Mouse (Mus musculus) heart, embryonic 14.5 days (tissue): Measurements from ENCODE around the gene Sh3rf3. TPM values are rescaled to one million over a fixed set of nuclear protein-coding genes. Genes with fewer than 3 reads are reported as not detected.

Source experiments
- ATAC-seq: fragments of 200-750 bp; cut with Nextera tagmentation; 2 replicates; pipeline ENCODE4 v1.8.0; 2017; ENCODE audit warnings: low read depth, moderate TSS enrichment; ENCODE audit not compliant: insufficient number of reproducible peaks, insufficient read depth, low FRiP score
- H3K27ac ChIP-seq, 2 experiments: fragments of 200-500 bp in 1 of 2; fragments of 300-500 bp in 1 of 2; sonication (generic) in 1 of 2; replicated peaks in 1 of 2; 2 replicates each; pipeline ENCODE4 v1.5.1; 2012 to 2014; ENCODE audit warnings: low read depth in 2 of 2, low read length in 2 of 2, control low read depth in 1 of 2, mild to moderate bottlenecking in 1 of 2, mixed read lengths in 1 of 2; ENCODE audit not compliant: control insufficient read depth in 1 of 2, insufficient read depth in 1 of 2
- H3K27me3 ChIP-seq: fragments of 300-500 bp; sonication (generic); 2 replicates; pipeline ENCODE4 v1.6.1; 2014; ENCODE audit warnings: mild to moderate bottlenecking, low read length, control low read depth; ENCODE audit not compliant: control insufficient read depth, insufficient read depth
- H3K36me3 ChIP-seq: fragments of 300-500 bp; sonication (generic); 2 replicates; pipeline ENCODE4 v1.6.1; 2014; ENCODE audit warnings: mild to moderate bottlenecking, control low read depth, low read length, mixed read lengths; ENCODE audit not compliant: control insufficient read depth, insufficient read depth
- H3K4me1 ChIP-seq, 2 experiments: fragments of 200-500 bp in 1 of 2; fragments of 300-500 bp in 1 of 2; sonication (generic) in 1 of 2; 2 replicates each; pipeline ENCODE4 v1.6.1; 2012 to 2014; ENCODE audit warnings: low read length in 2 of 2, control low read depth in 1 of 2, mixed read lengths in 1 of 2; ENCODE audit not compliant: control insufficient read depth in 2 of 2, insufficient read depth in 2 of 2
- H3K4me2 ChIP-seq: fragments of 300-500 bp; sonication (generic); 2 replicates; pipeline ENCODE4 v1.6.1; 2014; ENCODE audit warnings: mild to moderate bottlenecking, low read length
- H3K4me3 ChIP-seq, 2 experiments: fragments of 200-500 bp in 1 of 2; fragments of 300-500 bp in 1 of 2; sonication (generic) in 1 of 2; 2 replicates each; pipeline ENCODE4 v1.5.1; 2012 to 2014; ENCODE audit warnings: low read length in 2 of 2, mild to moderate bottlenecking in 2 of 2, control low read depth in 1 of 2, low read depth in 1 of 2, moderate library complexity in 1 of 2; ENCODE audit not compliant: control insufficient read depth in 1 of 2, insufficient read depth in 1 of 2
- H3K9ac ChIP-seq: fragments of 300-500 bp; sonication (generic); 2 replicates; pipeline ENCODE4 v1.6.1; 2014; ENCODE audit warnings: mild to moderate bottlenecking, low read length
- H3K9me3 ChIP-seq: fragments of 300-500 bp; sonication (generic); 2 replicates; pipeline ENCODE4 v1.6.1; 2016; ENCODE audit warnings: low read length, control low read depth; ENCODE audit not compliant: control insufficient read depth
- WGBS: fragments of 180-500 bp; shearing (Covaris S2); extraction: QIAGEN DNeasy Blood & Tissue Kit; methylation state at CpG from one replicate; pipeline ENCODE4 v1.1.7; 2014; 5-methylcytosine and 5-hydroxymethylcytosine counted together
- polyA plus RNA-seq: library from polyadenylated mRNA; unstranded; fragments of >200 nt; fragmentation: Nextera tagmentation; extraction: Ambion mirVana; gene quantifications from 2 replicates; pipeline ENCODE4 v1.2.1, GENCODE M21; 2014

Sh3rf3 gene
- polyA plus RNA-seq, 1 experiment from 2014 or later, result 0.65 TPM

DNA sequence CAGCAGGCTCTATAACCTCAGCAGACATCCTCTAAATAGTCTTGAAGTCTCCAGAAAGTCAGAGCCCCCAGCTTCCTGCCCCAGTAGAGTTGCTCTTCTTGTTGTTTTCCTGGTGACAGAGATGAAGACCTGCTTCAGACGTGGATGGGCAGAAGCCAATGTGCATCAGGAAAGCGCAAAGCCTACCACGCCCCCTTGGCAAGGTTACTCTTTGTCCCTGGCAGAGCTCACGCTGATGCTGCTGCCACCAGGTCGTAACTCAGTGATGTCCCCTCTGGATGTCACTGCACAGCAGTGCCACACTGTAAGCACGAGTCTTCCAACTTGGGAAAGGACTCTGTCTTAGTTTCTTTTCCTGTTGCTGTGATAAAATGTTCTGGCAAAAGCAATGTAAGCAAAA is 253.6 kb downstream of the Sh3rf3 start:
- H3K4me2 ChIP-seq, result no peak overlapping the region
- no peaks in the 10 kb centered on the region for H3K4me1 ChIP-seq
- H3K27me3 ChIP-seq, result no peaks in the 10 kb centered on the region
- H3K27ac ChIP-seq, result no peak overlapping the region
- no peak overlapping the region for H3K9ac ChIP-seq
- H3K36me3 ChIP-seq, result no peaks in the 10 kb centered on the region
- WGBS, result 73% methylated on average over 6 of the region's 6 CpGs
- no peak for ATAC-seq
- H3K4me3 ChIP-seq, result no peak overlapping the region
- H3K9me3 ChIP-seq, result no peaks in the 10 kb centered on the region

DNA sequence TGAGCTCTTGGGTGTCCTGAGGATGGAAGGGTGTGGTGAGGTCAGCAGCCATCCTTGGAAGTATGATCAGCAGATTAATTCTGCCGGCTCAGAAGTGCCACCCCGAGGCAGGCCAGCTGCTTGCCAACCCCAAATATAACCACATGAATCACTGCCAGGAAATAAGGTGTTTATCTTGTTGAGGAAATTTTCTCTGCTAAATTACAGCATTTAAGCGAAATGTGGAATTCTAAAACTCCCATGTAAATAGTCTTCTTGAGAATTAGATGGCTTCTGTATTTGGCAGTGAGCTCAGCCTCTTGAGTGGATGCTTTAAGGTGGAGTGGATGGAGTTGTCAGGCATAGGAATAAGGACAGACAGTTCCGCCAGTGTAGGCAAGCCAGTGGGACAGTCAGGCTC is 259.7 kb downstream of the Sh3rf3 start:
- ATAC-seq, result no peak
- H3K4me3 ChIP-seq, result no peak overlapping the region

DNA sequence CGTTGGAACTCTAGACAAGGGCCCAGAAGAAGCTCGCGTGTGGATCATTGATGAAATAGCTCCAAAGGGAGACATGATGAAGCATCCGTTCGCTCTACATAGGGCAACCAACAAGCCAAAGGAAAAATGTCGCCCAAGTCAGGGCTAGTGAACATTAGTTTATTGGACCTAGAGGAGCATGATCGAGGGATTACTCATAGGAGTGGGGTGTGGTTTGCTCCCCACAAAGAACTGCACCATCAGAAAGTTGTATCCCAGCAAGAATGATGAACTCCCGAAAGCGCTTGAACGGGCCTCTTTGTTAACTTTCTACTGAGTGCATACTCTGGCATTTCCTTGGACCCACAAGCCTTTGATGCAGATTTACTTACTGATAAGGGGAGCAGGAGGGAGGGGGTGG is 263.5 kb downstream of the Sh3rf3 start:
- Histone ChIP-seq H3K27me3 (0 out of 2 replicates have a peak, but pooled peaks cover 4% of the 10 kb centered on the region), H3K36me3 (no peaks in the 10 kb centered on the region), H3K27ac (no peak overlapping the region), H3K9ac (no peak overlapping the region), H3K4me2 (no peak overlapping the region), H3K4me3 (no peak overlapping the region), H3K4me1 (no peaks in the 10 kb centered on the region), H3K9me3 (no peaks in the 10 kb centered on the region)
- no peak for ATAC-seq
- WGBS, result 82% methylated on average over 10 of the region's 10 CpGs

More for the DNA sequence above, 259.7 kb downstream of the Sh3rf3 start:
- Histone ChIP-seq H3K27me3 (no peaks in the 10 kb centered on the region), H3K9ac (no peak overlapping the region), H3K27ac (no peak overlapping the region), H3K4me2 (no peak overlapping the region), H3K36me3 (no peaks in the 10 kb centered on the region), H3K9me3 (no peaks in the 10 kb centered on the region), H3K4me1 (no peaks in the 10 kb centered on the region)
- WGBS, result 59% methylated on average over 4 of the region's 4 CpGs

DNA sequence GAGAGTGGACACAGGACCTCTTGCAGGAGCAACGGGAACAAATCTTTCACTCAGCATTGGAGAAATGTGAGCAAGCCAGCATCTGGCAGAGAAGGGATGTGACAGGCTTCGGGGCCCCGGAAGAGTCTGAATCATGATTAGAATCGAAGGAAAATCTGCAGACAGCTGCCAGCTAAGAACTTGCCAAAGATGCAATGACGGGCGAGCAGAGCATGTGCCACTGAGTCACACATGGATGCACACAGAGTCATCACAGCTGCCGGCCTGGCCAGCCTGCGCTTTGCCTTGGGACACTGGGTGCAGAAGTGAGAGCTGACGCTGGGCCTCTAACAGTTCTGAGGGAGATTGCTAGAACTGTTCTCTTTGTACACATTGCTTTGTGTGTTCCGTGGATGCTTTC is 264.8 kb downstream of the Sh3rf3 start:
- Histone ChIP-seq H3K4me1 (no peaks in the 10 kb centered on the region), H3K27me3 (0 out of 2 replicates have a peak, but pooled peaks cover 4% of the 10 kb centered on the region), H3K9ac (no peak overlapping the region), H3K9me3 (no peaks in the 10 kb centered on the region), H3K4me3 (no peak overlapping the region), H3K4me2 (no peak overlapping the region), H3K36me3 (no peaks in the 10 kb centered on the region), H3K27ac (no peak overlapping the region)
- no peak for ATAC-seq
- 82% methylated on average over 10 of the region's 10 CpGs for WGBS

GRCm38 (mm10) chr10:59085604-59086003 is 272.4 kb downstream of the Sh3rf3 start:
- Histone ChIP-seq H3K4me1 (peaks cover 0 to 6% of the 10 kb centered on the region in 2 experiments; a peak in 3 of 4 replicates), H3K36me3 (no peaks in the 10 kb centered on the region), H3K9me3 (no peaks in the 10 kb centered on the region), H3K4me2 (no peak overlapping the region), H3K4me3 (no peak overlapping the region), H3K27me3 (0 out of 2 replicates have a peak, but pooled peaks cover 3% of the 10 kb centered on the region), H3K27ac (no peak overlapping the region), H3K9ac (no peak overlapping the region)
- 93% methylated on average over 5 of the region's 5 CpGs for WGBS
- ATAC-seq, result no peak

DNA sequence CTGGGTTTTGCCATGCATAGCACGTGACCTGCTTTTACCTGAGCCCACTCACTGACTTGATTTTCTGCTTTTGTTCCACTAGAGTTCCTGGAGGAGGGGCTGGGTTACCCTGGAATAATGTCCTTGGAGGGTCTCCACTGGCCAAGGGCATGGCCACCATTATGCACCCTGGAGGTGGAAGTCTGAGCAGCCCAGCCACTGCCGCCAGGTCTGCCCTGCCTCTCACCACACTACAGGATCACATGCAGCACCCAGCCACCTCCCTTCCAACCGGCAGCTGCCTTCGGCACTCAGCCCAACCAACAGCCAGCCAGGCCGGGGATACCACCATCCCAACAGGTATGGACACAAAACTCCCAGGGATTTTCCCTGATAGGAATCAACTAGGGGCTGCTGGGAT is 273.4 kb downstream of the Sh3rf3 start:
- H3K27me3 ChIP-seq, result no peaks in the 10 kb centered on the region
- no peak overlapping the region for H3K4me2 ChIP-seq
- no peak overlapping the region for H3K9ac ChIP-seq
- H3K36me3 ChIP-seq, result no peaks in the 10 kb centered on the region
- H3K4me3 ChIP-seq, result no peak overlapping the region
- no peak overlapping the region for H3K27ac ChIP-seq
- H3K9me3 ChIP-seq, result no peaks in the 10 kb centered on the region
- no peak for ATAC-seq
- H3K4me1 ChIP-seq, result peaks cover 0 to 9% of the 10 kb centered on the region in 2 experiments; a peak in 3 of 4 replicates
- WGBS, result 83% methylated on average over 5 of the region's 5 CpGs

DNA sequence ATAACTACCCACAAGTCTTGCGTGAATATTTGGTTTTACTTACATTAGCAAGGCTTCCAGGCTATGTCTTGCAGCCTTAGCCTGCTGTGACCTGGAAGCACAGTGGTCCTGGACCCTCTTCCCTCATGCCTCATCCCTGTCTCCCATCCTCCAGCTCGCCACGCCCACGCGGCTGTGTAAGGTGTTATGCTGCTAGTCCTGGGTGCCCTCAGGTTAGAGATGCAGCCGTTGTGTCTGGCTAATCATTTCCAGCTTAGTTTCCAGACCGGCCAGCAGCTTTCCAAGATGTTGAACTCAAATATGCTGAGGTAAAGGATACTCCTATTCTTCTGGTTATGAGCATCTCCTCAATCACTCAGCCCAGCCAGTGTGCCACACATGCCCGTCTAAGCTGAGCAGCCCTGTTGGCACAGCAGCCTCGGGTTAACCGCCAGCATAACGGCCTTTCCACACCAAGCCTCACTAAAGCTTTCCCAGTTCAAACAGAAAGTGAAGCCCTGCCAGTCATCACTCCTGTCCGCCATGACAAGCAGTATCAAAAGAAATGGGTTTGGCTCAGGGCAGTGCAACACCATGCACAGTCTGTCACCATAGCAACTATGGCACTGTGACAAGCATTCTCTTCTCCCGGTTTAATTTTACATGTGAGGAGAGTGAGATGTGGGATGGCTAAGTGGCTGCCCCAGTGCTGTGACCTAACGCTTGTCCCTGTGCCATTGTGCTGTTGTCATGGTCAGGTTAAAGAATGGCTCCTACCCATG is 276.9 kb downstream of the Sh3rf3 start:
- Histone ChIP-seq H3K9me3 (no peaks in the 10 kb centered on the region), H3K4me1 (peaks cover 0 to 9% of the 10 kb centered on the region in 2 experiments; a peak in 3 of 4 replicates), H3K36me3 (no peaks in the 10 kb centered on the region), H3K4me3 (no peak overlapping the region), H3K27me3 (no peaks in the 10 kb centered on the region; the same call in 1 of the 2 replicates), H3K27ac (no peak overlapping the region), H3K4me2 (no peak overlapping the region), H3K9ac (no peak overlapping the region)
- ATAC-seq, result 0 out of 2 replicates have a peak, but pooled peaks have one; percentile 10
- WGBS, result 65% methylated on average over 14 of the region's 14 CpGs

DNA sequence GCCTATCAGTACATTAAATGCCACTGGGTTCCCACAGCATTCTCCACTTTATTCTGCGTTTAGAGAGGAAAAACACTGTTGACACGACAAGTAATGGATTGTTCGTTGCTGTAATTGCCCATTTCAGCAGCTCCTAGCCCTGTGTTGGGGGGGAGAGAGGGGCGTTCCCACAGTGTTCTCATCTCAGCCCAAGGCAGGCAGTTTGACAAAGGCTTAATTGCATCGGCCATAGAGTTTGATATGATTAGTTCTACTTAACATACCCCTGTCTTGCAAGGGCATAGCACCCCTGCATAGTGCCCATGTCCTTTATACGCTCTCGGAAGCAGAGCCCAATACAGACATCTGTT is 277.4 kb downstream of the Sh3rf3 start:
- no peak for ATAC-seq
- no peak overlapping the region for H3K27ac ChIP-seq
- 71% methylated on average over 7 of the region's 7 CpGs for WGBS

More for the DNA sequence above, 277.4 kb downstream of the Sh3rf3 start:
- Histone ChIP-seq H3K9me3 (no peaks in the 10 kb centered on the region), H3K27me3 (no peaks in the 10 kb centered on the region; the same call in 1 of the 2 replicates), H3K4me3 (no peak overlapping the region), H3K4me1 (peaks cover 0 to 9% of the 10 kb centered on the region in 2 experiments; a peak in 3 of 4 replicates), H3K9ac (no peak overlapping the region), H3K4me2 (no peak overlapping the region), H3K36me3 (no peaks in the 10 kb centered on the region)
